22 mouse cellular contexts compared by ENCODE assay signal in the genomic region with DNA sequence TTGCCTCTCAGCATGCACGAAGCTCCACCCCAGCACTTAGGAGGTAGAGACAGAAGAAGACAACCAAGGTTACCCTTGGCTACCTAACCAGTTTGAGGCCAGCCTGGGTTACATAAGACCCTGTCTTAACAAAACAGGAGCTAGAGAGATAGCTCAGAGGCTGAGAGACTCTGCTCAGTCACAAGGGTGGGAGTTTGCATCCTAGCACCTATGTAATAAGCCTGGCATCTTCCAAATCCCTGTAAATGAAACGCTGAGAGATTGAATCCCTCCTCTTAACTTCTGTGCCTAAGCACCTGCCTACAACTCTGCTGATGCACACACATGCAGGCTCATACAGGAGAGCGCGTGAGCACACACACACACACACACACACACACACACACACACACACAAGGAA. TPM values are rescaled to one million over a fixed set of nuclear protein-coding genes. Genes with fewer than 3 reads are reported as not detected.
DNase-seq lines count a peak whose midpoint lies in the region; ATAC-seq lines count a peak whose summit lies in the region.
"Had no signal": no experiment of that assay in that cellular context is flagged by ENCODE, and none has a peak within 500 bp of the region (broad histone marks: within the 10 kb centered on the region; RNA-seq: fewer than 3 reads in every experiment).

No protein-coding gene starts in this region.

- no peak overlapping the region for H3K9ac ChIP-seq in heart, embryonic 12.5 days

- WGBS in heart, embryonic 12.5 days = 93% methylated on average over 4 of the region's 4 CpGs

- H3K4me2 ChIP-seq in heart, embryonic 12.5 days = no peak overlapping the region

- no peak for DNase-seq in frontal cortex, postnatal 36 days (ENCODE audit: low spot score in 2 of 2)
- DNase-seq in heart, adult 11 months = peak; percentile 45
- DNase-seq in brain, adult 2 months (ENCODE audit: low read depth, low spot score) = peak; percentile 54
- DNase-seq in embryo, embryonic 9.5 days (ENCODE audit: extremely low spot score) = no peak
- DNase-seq: adrenal gland, adult 2 months; adrenal gland, adult 8-10 months; adrenal gland, postnatal 10 days; adrenal gland, postnatal 14 days; adrenal gland, postnatal 25 days; adrenal gland, postnatal 36 days; B cell, adult 2 months; cerebellum, adult 11 months; cerebellum, adult 11-12 months; cerebellum, adult 18-20 months; cerebellum, adult 2 months had no signal

- no peak overlapping the region for H3K4me3 ChIP-seq in heart, embryonic 12.5 days

- no peaks in the 10 kb centered on the region for H3K9me3 ChIP-seq in heart, embryonic 12.5 days (replicated peaks)
- H3K9me3 ChIP-seq: G1E had no signal

- H3K36me3 ChIP-seq in heart, embryonic 12.5 days = peaks cover 79% of the 10 kb centered on the region

- H3K4me1 ChIP-seq in heart, embryonic 12.5 days (replicated peaks) = no peaks in the 10 kb centered on the region

- no peaks in the 10 kb centered on the region for H3K27me3 ChIP-seq in heart, embryonic 12.5 days (replicated peaks)
- H3K27me3 ChIP-seq: CH12.LX, Patski had no signal

- peak; percentile 75 for ATAC-seq in frontal cortex, adult (ENCODE audit: low TSS enrichment)
- ATAC-seq in heart, embryonic 12.5 days (ENCODE audit: insufficient number of reproducible peaks, low FRiP score) = no peak
- ATAC-seq: activated CD4-positive, CD25-positive, alpha-beta regulatory T cell, adult 4 months; CD4-positive, CD25-positive, alpha-beta regulatory T cell, adult 4 months; Patski had no signal

- no peak overlapping the region for H3K27ac ChIP-seq in heart, embryonic 12.5 days (ENCODE audit: poor library complexity, severe bottlenecking)

RNA-seq across cellular contexts. Expression of a gene that starts 55.9 kb away (rescaled TPM):
- polyA plus RNA-seq in heart, embryonic 12.5 days (2016; fragmentation: Nextera tagmentation; extraction: Ambion mirVana) = 0.15 TPM in 1 of 2 replicates, not detected in the other
- polyA plus RNA-seq: activated CD4-positive, CD25-positive, alpha-beta regulatory T cell, adult 4 months; CD4-positive, CD25-positive, alpha-beta regulatory T cell, adult 4 months had no signal

Comparison
In these comparisons a context has a peak if more than half of its experiments do, and no peak if none do; other contexts are left out.
1. DNase-seq: peak in heart, adult 11 months (single experiment) and brain, adult 2 months (single experiment); none in frontal cortex, postnatal 36 days (0 of 2) and embryo, embryonic 9.5 days (single experiment).